Mouse (Mus musculus): ENCODE measurements at regions not wholly inside any gene's neighbourhood (a gene's known extent, or its start where the extent isn't known, plus 50 kb on each side); places are given as distances from the start of the nearest gene placed in this dataset.
A peak's percentile ranks its signal among the peaks of the same experiment; 100 is the strongest.

DNA sequence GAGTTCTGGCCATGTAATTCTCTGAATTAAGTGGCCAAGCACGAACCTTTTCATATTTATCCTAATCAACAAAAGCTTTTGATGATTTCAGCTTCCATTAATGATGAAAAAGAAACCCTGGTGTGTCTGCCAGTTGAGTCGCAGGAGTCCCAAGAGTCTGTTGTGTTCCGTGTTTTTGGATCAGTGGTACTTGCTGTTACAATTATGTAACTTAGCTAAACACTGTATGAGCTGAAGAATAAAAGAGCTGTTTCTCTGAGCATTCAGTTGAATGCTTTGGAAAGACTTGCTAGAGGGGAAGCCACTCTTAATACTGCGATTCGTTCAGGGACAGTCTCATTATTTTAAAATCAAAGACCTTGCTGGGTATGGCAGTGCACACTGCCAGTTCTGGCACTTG, 70.1 kb downstream of the Rsl24d1 start:
- H3K79me2 ChIP-seq (ENCODE audit: control insufficient read depth, insufficient read depth, low read length, poor library complexity), result no peaks in the 10 kb centered on the region

GRCm38 (mm10) chr9:73184908-73185307, 71.7 kb downstream of the Rsl24d1 start:
- no peak overlapping the region for H3K9ac ChIP-seq (ENCODE audit: control insufficient read depth, low read depth, low read length, poor library complexity, severe bottlenecking)
- H3K4me3 ChIP-seq (ENCODE audit: control insufficient read depth in 1 of 2, insufficient read depth in 1 of 2, low read depth in 2 of 2, low read length in 2 of 2), result no peak overlapping the region
- H3K79me2 ChIP-seq (ENCODE audit: control insufficient read depth, insufficient read depth, low read length, poor library complexity), result no peaks in the 10 kb centered on the region
- no peaks in the 10 kb centered on the region for H3K36me3 ChIP-seq (ENCODE audit: control insufficient read depth in 1 of 2, insufficient read depth in 2 of 2, low read length in 2 of 2)
- TF ChIP-seq MXI1 (IDR thresholded peaks at IDR 0.05; ENCODE audit: low read depth, low read length) (no peak), TCF12 (IDR thresholded peaks at IDR 0.05; ENCODE audit: low read depth, low read length) (no peak), CHD2 (IDR thresholded peaks at IDR 0.05; ENCODE audit: low read length) (no peak), SIN3A (IDR thresholded peaks at IDR 0.05; ENCODE audit: low read length) (no peak), GABPA (IDR thresholded peaks at IDR 0.05; ENCODE audit: low read depth, low read length) (no peak), RAD21 (IDR thresholded peaks at IDR 0.05; ENCODE audit: low read depth, low read length) (peak; percentile 19), MYB (IDR thresholded peaks at IDR 0.05; ENCODE audit: low read depth, low read length) (no peak), CTCF (IDR thresholded peaks at IDR 0.05 in 2 of 3, conservative IDR thresholded peaks at IDR 0.05 in 1 of 3; ENCODE audit: control insufficient read depth in 1 of 3, insufficient read depth in 1 of 3, low read depth in 2 of 3, low read length in 3 of 3, poor library complexity in 1 of 3, severe bottlenecking in 1 of 3) (peak in 2 of 3 experiments; percentile 39 to 51; a peak in 5 of 6 replicates), HCFC1 (IDR thresholded peaks at IDR 0.05; ENCODE audit: low read depth, low read length) (no peak), ZC3H11A (IDR thresholded peaks at IDR 0.05; ENCODE audit: low read depth, low read length) (no peak), E2F4 (IDR thresholded peaks at IDR 0.05; ENCODE audit: borderline replicate concordance, low read depth, low read length) (no peak), SMC3 (IDR thresholded peaks at IDR 0.05; ENCODE audit: low read depth, low read length) (0 out of 2 replicates have a peak, but pooled peaks have one; percentile 5)
- H3K27me3 ChIP-seq (ENCODE audit: control insufficient read depth in 1 of 2, insufficient read depth in 2 of 2, low read length in 2 of 2), result no peaks in the 10 kb centered on the region
- H3K4me1 ChIP-seq (ENCODE audit: control insufficient read depth in 1 of 2, insufficient read depth in 2 of 2, low read length in 2 of 2), result no peaks in the 10 kb centered on the region
- H3K27ac ChIP-seq (ENCODE audit: control insufficient read depth, low read depth, low read length), result no peak overlapping the region
- no peaks in the 10 kb centered on the region for H3K9me3 ChIP-seq (replicated peaks; ENCODE audit: insufficient read depth, low read length)
- peak; percentile 16 for DNase-seq (ENCODE audit: low read depth, low spot score)

More for the DNA sequence above, 70.1 kb downstream of the Rsl24d1 start:
- H3K27me3 ChIP-seq (ENCODE audit: control insufficient read depth in 1 of 2, insufficient read depth in 2 of 2, low read length in 2 of 2), result no peaks in the 10 kb centered on the region
- H3K9me3 ChIP-seq (replicated peaks; ENCODE audit: insufficient read depth, low read length), result no peaks in the 10 kb centered on the region
- TF ChIP-seq POLR2AphosphoS2 (IDR thresholded peaks at IDR 0.05; ENCODE audit: low read length), result no peak
- TF ChIP-seq KAT2A (conservative IDR thresholded peaks at IDR 0.05; ENCODE audit: low read depth, low read length), result no peak
- TF ChIP-seq ZC3H11A (IDR thresholded peaks at IDR 0.05; ENCODE audit: low read depth, low read length), result no peak
- TF ChIP-seq EP300 (IDR thresholded peaks at IDR 0.05; ENCODE audit: low read depth in 1 of 2, low read length in 2 of 2), result no peak
- no peak for TF ChIP-seq NELFE (IDR thresholded peaks at IDR 0.05; ENCODE audit: low read depth, low read length)
- TF ChIP-seq CHD1 (IDR thresholded peaks at IDR 0.05; ENCODE audit: low read depth, low read length), result no peak
- no peak for TF ChIP-seq ZNF384 (IDR thresholded peaks at IDR 0.05; ENCODE audit: low read depth, low read length)
- TF ChIP-seq TAL1 (IDR thresholded peaks at IDR 0.05; ENCODE audit: low read length), result no peak
- TF ChIP-seq MAZ (IDR thresholded peaks at IDR 0.05; ENCODE audit: low read depth, low read length), result no peak
- TF ChIP-seq ELF1 (IDR thresholded peaks at IDR 0.05; ENCODE audit: low read depth, low read length), result no peak
- no peak for TF ChIP-seq RCOR1 (IDR thresholded peaks at IDR 0.05; ENCODE audit: low read depth, low read length)
- TF ChIP-seq ZKSCAN1 (IDR thresholded peaks at IDR 0.05; ENCODE audit: low read depth, low read length), result no peak
- TF ChIP-seq CTCF (IDR thresholded peaks at IDR 0.05 in 2 of 3, conservative IDR thresholded peaks at IDR 0.05 in 1 of 3; ENCODE audit: control insufficient read depth in 1 of 3, insufficient read depth in 1 of 3, low read depth in 2 of 3, low read length in 3 of 3, poor library complexity in 1 of 3, severe bottlenecking in 1 of 3), result no peak
- no peak overlapping the region for H3K9ac ChIP-seq (ENCODE audit: control insufficient read depth, low read depth, low read length, poor library complexity, severe bottlenecking)
- H3K27ac ChIP-seq (ENCODE audit: control insufficient read depth, low read depth, low read length), result no peak overlapping the region
- no peaks in the 10 kb centered on the region for H3K36me3 ChIP-seq (ENCODE audit: control insufficient read depth in 1 of 2, insufficient read depth in 2 of 2, low read length in 2 of 2)
- DNase-seq (ENCODE audit: low read depth, low spot score), result no peak
- H3K4me3 ChIP-seq (ENCODE audit: control insufficient read depth in 1 of 2, insufficient read depth in 1 of 2, low read depth in 2 of 2, low read length in 2 of 2), result no peak overlapping the region
- H3K4me1 ChIP-seq (ENCODE audit: control insufficient read depth in 1 of 2, insufficient read depth in 2 of 2, low read length in 2 of 2), result no peaks in the 10 kb centered on the region

All from MEL (cell line).